Mouse (Mus musculus) midbrain, embryonic 11.5 days (tissue): ENCODE results near the gene Arhgef17. TPM values are rescaled to one million over a fixed set of nuclear protein-coding genes. Genes with fewer than 3 reads are reported as not detected.

Source experiments
- ATAC-seq: fragments of 200-750 bp; cut with Nextera tagmentation; 2 replicates; pipeline ENCODE4 v1.8.0; 2017; ENCODE audit warnings: moderate TSS enrichment, moderate library complexity; ENCODE audit not compliant: low FRiP score
- DNase-seq: peaks from one replicate; pipeline ENCODE4 v3.0.0; 2015; ENCODE audit warnings: low spot score; ENCODE audit errors: missing footprints
- H3K27ac ChIP-seq: fragments of 300-500 bp; sonication (generic); 2 replicates; pipeline ENCODE4 v1.5.1; 2014; ENCODE audit warnings: low read depth, low read length
- H3K27me3 ChIP-seq: fragments of 300-500 bp; sonication (generic); 2 replicates; pipeline ENCODE4 v1.6.1; 2014; ENCODE audit warnings: mild to moderate bottlenecking, low read length, moderate library complexity, mixed read lengths; ENCODE audit not compliant: control insufficient read depth, insufficient read depth
- H3K36me3 ChIP-seq: fragments of 300-500 bp; sonication (generic); 2 replicates; pipeline ENCODE4 v1.6.1; 2014; ENCODE audit warnings: mild to moderate bottlenecking, low read length, moderate library complexity, mixed read lengths; ENCODE audit not compliant: control insufficient read depth, insufficient read depth
- H3K4me1 ChIP-seq: fragments of 300-500 bp; sonication (generic); 2 replicates; pipeline ENCODE4 v1.6.1; 2014; ENCODE audit warnings: low read length; ENCODE audit not compliant: control insufficient read depth, insufficient read depth
- H3K4me2 ChIP-seq: fragments of 300-500 bp; sonication (generic); 2 replicates; pipeline ENCODE4 v1.6.1; 2014; ENCODE audit warnings: mild to moderate bottlenecking, moderate library complexity
- H3K4me3 ChIP-seq: fragments of 300-500 bp; sonication (generic); 2 replicates; pipeline ENCODE4 v1.5.1; 2014; ENCODE audit warnings: low read depth, low read length
- H3K9ac ChIP-seq: fragments of 300-500 bp; sonication (generic); 2 replicates; pipeline ENCODE4 v1.6.1; 2014; ENCODE audit warnings: low read length
- H3K9me3 ChIP-seq: fragments of 300-500 bp; sonication (generic); 2 replicates; pipeline ENCODE4 v1.6.1; 2016; ENCODE audit warnings: low read length; ENCODE audit not compliant: control insufficient read depth
- WGBS: fragments of 180-500 bp; shearing (Covaris S2); extraction: QIAGEN DNeasy Blood & Tissue Kit; methylation state at CpG from one replicate; pipeline ENCODE4 v1.1.7; 2014; 5-methylcytosine and 5-hydroxymethylcytosine counted together
- polyA plus RNA-seq: library from polyadenylated mRNA; unstranded; fragments of >200 nt; fragmentation: Nextera tagmentation; extraction: Ambion mirVana; gene quantifications from 2 replicates; pipeline ENCODE4 v1.2.1, GENCODE M21; 2014

The Arhgef17 gene
- 6.8 and 6.9 TPM in 2 replicates for polyA plus RNA-seq

DNA sequence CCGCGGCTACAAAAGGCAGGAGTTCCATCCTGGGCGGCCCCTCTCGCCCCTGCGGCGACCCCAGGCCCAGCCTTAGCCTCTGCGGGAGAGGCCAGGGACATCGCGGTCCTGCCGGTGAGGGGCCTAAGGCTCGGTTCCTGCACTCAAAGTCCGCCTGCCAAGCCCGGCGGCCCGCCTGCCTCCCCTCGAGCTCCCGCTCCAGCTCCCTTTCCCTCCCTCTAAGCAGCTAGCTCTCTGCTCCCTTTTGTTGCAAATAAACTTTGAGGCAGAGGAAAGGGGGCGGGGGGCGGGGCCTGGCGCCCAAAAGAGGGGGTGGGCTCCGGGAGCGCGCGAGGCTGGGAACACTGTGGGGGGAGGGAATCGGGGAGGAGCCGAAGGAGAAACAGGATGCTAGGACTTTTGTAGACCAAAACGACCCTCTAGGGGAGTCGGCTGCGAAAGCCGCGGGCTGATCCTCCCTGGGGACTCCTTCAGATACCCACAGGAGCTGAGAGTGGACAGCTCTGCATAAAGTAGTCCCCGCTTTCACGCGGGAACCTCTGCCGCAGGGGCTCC is at the start of gene Arhgef17:
Gene Arhgef17, minus strand, starts transcription at position 182 of the 555 bp plus-strand sequence.
- Histone ChIP-seq H3K27me3 (no peaks in the 10 kb centered on the region), H3K9ac (peak within 1 kb of the TSS; percentile 88), H3K27ac (peak within 1 kb of the TSS; percentile 92), H3K4me3 (peak within 1 kb of the TSS; percentile 59), H3K4me2 (peak within 1 kb of the TSS; percentile 74), H3K36me3 (no peaks in the 10 kb centered on the region), H3K9me3 (no peaks in the 10 kb centered on the region), H3K4me1 (peaks cover 40% of the 10 kb centered on the region)
- under 1% methylated on average over 35 of the region's 35 CpGs for WGBS
- peak; percentile 98 for DNase-seq
- peak; percentile 73 for ATAC-seq

DNA sequence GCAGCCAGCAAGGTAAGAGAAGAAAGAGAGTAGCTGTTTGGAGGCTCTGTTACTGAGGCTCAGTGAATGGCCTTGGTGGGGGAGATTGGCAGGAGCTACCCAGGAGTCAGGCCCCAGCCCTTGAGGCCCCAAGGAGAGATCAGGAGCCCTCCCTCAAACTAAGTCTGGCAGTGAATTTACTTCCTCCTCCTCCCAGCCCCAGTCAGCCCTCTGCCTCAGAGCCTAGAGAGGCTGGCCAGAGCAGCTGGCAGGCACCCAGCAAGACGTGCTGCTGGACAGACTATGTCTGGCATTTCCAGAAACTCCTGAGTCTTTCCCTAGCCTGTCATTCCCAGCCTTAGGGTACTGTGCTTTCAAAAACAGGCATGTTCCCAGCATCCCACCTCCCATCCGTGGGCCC is 47.3 kb upstream of the Arhgef17 start:
- H3K4me2 ChIP-seq: no peak overlapping the region
- DNase-seq (no peak), ATAC-seq (no peak)
- H3K36me3 ChIP-seq: no peaks in the 10 kb centered on the region
- H3K9ac ChIP-seq: no peak overlapping the region
- 53% methylated on average over 2 of the region's 2 CpGs for WGBS
- H3K4me3 ChIP-seq: no peak overlapping the region
- peaks cover 3% of the 10 kb centered on the region; the same call in 1 of the 2 replicates for H3K4me1 ChIP-seq
- no peaks in the 10 kb centered on the region for H3K9me3 ChIP-seq
- peaks cover 12% of the 10 kb centered on the region for H3K27me3 ChIP-seq
- no peak overlapping the region for H3K27ac ChIP-seq

DNA sequence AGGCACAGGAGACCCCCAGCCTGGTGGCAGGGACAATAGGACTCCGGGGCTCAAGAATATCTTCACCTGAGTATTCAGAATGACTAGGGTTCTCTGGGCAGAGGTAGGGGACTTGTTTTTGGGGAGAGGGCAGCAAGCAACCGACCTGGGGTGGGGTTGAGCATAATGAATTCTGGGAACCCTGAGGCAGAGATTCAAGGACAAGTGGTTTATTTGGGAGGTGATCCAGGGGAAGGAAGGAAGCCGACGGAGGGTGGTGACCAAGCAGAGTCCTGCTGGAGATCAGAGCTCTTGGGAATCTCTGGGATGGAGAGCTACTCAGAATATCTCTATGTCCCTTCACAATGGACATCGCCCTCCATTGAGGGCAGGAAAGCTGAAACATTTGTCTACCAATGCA is 46.3 kb upstream of the Arhgef17 start:
- H3K27ac ChIP-seq: no peak overlapping the region
- H3K4me1 ChIP-seq: peaks cover 4% of the 10 kb centered on the region; the same call in 1 of the 2 replicates
- H3K27me3 ChIP-seq: peaks cover 18% of the 10 kb centered on the region
- no peaks in the 10 kb centered on the region for H3K9me3 ChIP-seq
- H3K9ac ChIP-seq: no peak overlapping the region
- no peak for DNase-seq
- 87% methylated on average over 5 of the region's 5 CpGs for WGBS
- no peak overlapping the region for H3K4me2 ChIP-seq
- no peak for ATAC-seq
- no peak overlapping the region for H3K4me3 ChIP-seq
- no peaks in the 10 kb centered on the region for H3K36me3 ChIP-seq

DNA sequence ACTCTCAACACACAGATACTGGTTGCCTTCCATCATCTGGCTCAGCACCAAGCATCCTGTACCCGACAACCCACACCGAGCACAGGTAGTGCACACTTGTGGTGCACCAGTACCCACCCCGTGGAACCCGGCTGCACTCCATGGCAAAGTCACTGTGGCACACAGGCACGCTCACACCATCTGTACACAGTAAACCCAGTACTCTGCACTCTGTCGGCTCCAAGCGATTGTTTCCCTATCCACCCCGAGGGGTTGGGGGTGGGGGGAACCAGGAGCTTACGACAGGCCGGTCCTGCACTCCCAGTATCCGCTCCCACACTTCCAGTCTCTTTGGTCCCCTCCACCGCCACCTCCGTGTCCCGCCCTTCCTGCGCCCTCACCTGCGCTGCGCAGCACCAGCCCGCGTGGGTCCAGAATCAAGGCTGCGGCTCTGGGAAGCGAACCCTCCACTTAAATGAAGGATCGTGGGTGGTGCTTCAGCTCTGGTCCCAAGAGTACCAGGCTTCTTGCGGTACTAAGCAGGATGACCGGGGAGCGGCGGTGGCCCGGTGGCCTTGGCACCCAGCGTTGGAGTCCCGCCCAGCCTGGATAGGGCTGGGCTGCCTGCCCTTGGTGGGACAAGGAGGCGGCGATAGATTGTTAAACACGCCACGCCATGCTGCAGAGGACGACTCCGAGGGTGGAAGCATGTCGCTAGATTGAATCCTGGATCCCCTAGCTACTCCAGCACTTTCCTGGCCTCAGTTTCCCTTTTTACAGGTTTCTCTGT is 42.4 kb upstream of the Arhgef17 start, which contains the start of gene P2ry6:
Gene P2ry6, minus strand, starts transcription at position 515 of the 769 bp plus-strand sequence.
- peak within 1 kb of the TSS; percentile 17 for H3K9ac ChIP-seq
- no peak for DNase-seq
- no peaks in the 10 kb centered on the region for H3K36me3 ChIP-seq
- 7% methylated on average over 36 of the region's 36 CpGs for WGBS
- ATAC-seq: no peak
- no peaks in the 10 kb centered on the region for H3K9me3 ChIP-seq
- peak within 1 kb of the TSS; percentile 24 for H3K4me3 ChIP-seq
- H3K27me3 ChIP-seq: peaks cover 20% of the 10 kb centered on the region
- peaks cover 4% of the 10 kb centered on the region; the same call in 1 of the 2 replicates for H3K4me1 ChIP-seq
- H3K4me2 ChIP-seq: peak within 1 kb of the TSS; percentile 43
- no peak within 1 kb of the TSS for H3K27ac ChIP-seq

DNA sequence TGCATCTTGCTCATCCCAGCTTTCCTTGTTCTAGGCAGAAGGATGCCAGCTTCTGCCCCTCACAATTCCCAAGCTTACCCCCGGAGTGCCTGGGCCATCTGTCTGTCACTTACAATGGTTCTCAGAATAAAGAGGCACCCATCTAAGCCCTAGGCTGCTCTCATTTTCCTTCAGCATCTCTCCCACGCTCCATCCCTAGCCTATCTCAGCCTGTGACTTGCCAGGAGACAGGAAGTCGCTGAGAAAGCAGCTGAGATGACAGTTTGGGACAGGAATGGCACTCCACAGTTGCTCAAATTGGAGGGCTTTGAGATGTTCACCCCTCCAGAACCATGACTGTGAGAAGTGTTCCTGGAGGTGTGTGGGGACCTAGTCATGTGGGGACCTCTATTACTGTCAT is 41.0 kb upstream of the Arhgef17 start:
- Histone ChIP-seq H3K9me3 (no peaks in the 10 kb centered on the region), H3K27me3 (peaks cover 20% of the 10 kb centered on the region), H3K4me2 (no peak overlapping the region), H3K4me3 (no peak overlapping the region), H3K9ac (no peak overlapping the region), H3K4me1 (peaks cover 4% of the 10 kb centered on the region; the same call in 1 of the 2 replicates), H3K36me3 (no peaks in the 10 kb centered on the region), H3K27ac (no peak overlapping the region)
- 40% methylated on average over 3 of the region's 3 CpGs for WGBS
- no peak for DNase-seq
- no peak for ATAC-seq

DNA sequence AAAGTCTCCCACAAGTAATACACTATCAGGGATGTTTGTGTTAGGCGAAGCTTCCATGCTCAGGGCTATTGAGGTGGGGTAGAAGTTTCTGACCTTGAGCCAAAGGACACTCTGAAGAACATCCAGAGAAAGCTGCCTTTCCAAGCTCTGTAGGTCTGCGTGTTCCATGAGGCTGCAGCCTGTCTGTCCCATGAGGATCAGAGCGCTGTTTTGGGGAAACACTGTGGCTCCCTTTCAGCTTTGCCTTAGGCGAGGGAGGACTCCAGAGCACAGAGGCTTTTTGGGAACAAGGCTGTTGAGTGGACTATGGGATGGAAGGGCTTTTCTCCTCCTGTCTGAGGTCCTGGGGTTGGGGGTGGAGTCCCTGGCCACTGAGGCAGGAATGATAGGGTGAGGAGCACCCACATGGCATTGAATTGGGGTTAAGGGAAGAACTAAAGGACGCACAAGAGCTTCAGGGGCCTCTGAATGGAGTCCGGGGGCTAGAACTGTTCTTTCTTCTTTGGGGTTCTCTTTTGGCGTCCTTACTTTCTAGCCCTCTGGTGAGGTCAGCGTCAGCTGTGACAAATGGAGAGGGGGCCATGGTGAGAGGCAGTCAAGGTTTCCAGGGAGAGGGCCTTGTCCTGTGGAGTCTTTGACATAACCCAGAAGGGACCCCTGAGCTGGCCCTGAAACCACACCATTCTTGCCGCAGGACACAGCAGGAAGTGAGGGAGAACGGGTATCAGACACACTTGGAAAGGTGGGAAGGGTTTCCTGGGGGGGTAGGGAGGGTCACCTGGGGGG is 37.2 kb upstream of the Arhgef17 start:
- WGBS: 82% methylated on average over 10 of the region's 10 CpGs
- Histone ChIP-seq H3K4me3 (no peak overlapping the region), H3K36me3 (no peaks in the 10 kb centered on the region), H3K27me3 (peaks cover 7% of the 10 kb centered on the region), H3K4me1 (no peaks in the 10 kb centered on the region), H3K9me3 (no peaks in the 10 kb centered on the region), H3K9ac (no peak overlapping the region), H3K27ac (no peak overlapping the region), H3K4me2 (no peak overlapping the region)
- no peak for ATAC-seq
- no peak for DNase-seq

DNA sequence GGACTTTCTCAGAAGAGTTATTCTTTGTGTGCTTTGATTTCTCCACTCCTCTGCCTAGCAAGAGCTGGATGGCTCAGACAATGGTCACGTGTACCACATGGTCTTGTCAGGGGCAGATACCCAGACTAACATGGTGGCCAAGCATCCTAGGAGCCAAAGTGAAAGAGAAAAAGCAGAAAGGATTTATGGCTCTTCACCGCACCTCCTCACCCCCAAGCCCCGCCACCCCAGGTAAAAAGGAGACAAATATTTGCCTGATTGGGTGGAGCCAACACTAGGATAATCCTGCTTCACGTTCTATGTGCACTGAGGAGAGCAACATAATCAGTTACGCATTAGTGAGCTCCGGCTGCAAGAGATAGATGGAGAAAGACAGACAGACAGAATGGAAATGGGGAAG is 36.5 kb upstream of the Arhgef17 start:
- WGBS: 70% methylated on average over 6 of the region's 6 CpGs
- DNase-seq (no peak), ATAC-seq (no peak)
- Histone ChIP-seq H3K4me3 (no peak overlapping the region), H3K4me1 (no peaks in the 10 kb centered on the region), H3K36me3 (no peaks in the 10 kb centered on the region), H3K4me2 (no peak overlapping the region), H3K27ac (no peak overlapping the region), H3K9ac (no peak overlapping the region), H3K27me3 (peaks cover 4% of the 10 kb centered on the region), H3K9me3 (no peaks in the 10 kb centered on the region)

DNA sequence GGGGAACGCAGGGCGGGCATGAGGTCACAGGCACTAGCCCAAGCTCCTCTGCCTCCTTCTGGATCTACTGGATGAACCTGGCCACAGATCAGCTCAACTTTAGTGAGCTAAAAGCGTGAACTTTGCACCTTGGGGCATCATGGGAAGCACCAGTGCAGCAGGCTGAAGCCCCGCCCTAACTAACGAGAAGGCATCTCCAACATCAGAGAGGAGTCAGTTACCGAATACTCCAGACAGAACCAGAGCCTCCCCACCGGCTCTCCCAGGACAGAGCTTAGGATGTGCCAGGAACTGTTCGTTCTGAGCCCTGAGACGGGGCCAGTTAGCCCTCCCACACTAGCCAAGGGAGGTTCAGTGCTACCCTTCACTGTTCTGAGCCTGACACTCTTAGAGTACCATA is 35.9 kb upstream of the Arhgef17 start:
- DNase-seq: no peak
- 83% methylated on average over 9 of the region's 9 CpGs for WGBS

DNA sequence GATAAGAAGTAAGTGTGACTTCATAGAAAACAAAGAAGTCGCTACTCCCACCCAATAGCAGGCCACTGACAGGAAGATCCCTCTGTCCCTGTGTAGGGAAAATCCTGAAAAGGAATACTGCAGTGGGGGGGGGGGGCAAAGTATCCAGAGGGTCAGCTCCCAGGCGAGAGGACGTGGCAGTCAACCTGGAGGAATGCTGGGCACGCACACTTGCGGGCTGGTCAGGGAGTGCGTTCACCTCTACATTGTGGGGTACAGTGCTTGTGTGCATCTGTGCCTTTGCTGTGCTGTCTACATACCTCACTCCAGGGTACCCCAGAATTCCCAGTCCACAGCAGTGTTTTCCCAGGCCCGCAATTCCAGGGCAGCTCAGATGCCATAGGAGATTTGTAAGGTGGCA is 34.1 kb upstream of the Arhgef17 start:
- Histone ChIP-seq H3K4me1 (no peaks in the 10 kb centered on the region), H3K9me3 (no peaks in the 10 kb centered on the region), H3K4me2 (no peak overlapping the region), H3K4me3 (no peak overlapping the region), H3K27me3 (no peaks in the 10 kb centered on the region), H3K27ac (no peak overlapping the region), H3K36me3 (no peaks in the 10 kb centered on the region), H3K9ac (no peak overlapping the region)
- 57% methylated on average over 7 of the region's 7 CpGs for WGBS
- DNase-seq (no peak), ATAC-seq (no peak)

More for the DNA sequence above, 35.9 kb upstream of the Arhgef17 start:
- Histone ChIP-seq H3K27ac (no peak overlapping the region), H3K4me1 (no peaks in the 10 kb centered on the region), H3K9me3 (no peaks in the 10 kb centered on the region), H3K36me3 (no peaks in the 10 kb centered on the region), H3K4me2 (no peak overlapping the region), H3K4me3 (no peak overlapping the region), H3K9ac (no peak overlapping the region), H3K27me3 (no peaks in the 10 kb centered on the region)
- ATAC-seq: no peak
